In the genomic region with DNA sequence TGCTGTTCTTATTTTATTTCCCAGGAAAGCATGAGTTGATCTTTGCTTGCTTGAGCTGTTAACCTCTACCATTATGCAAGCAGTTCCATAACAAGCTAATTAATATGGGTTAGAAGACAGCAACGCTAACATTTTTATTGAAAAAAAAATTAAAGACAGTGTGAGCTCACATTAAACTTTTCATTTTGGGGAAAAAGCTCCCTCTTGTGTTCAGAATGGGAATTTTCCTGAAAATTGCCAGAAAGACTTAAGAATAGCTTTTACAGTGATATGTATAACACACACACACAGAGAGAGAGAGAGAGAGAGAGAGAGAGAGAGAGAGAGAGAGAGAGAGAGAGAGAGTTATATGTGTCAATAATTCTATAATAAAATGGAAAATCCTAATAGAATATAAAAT, we compare ENCODE assay signal across 10 mouse cellular contexts. TPM values are rescaled to one million over a fixed set of nuclear protein-coding genes. Genes with fewer than 3 reads are reported as not detected.
DNase-seq lines count a peak whose midpoint lies in the region; ATAC-seq lines count a peak whose summit lies in the region.
"Had no signal": no experiment of that assay in that cellular context is flagged by ENCODE, and none has a peak within 500 bp of the region (broad histone marks: within the 10 kb centered on the region; RNA-seq: fewer than 3 reads in every experiment).

No protein-coding gene starts in this region.

- DNase-seq in CD4-positive, CD25-positive, alpha-beta regulatory T cell, adult 2 months (ENCODE audit: low read depth, low spot score) = peak; percentile 27
- DNase-seq in kidney, adult 9 months = peak; percentile 26
- no peak for DNase-seq in kidney, postnatal 10 days
- DNase-seq in ovary, postnatal 14 days (ENCODE audit: low spot score) = peak; percentile 7
- DNase-seq in ovary, postnatal 36 days (ENCODE audit: low spot score) = no peak
- DNase-seq in retina, embryonic 14.5 days (ENCODE audit: low spot score) = peak; percentile 67
- no peak for DNase-seq in natural killer cell, adult 2 months (ENCODE audit: low spot score in 2 of 2)
- DNase-seq: adrenal gland, postnatal 10 days; lung, postnatal 14 days had no signal

- no peak for ATAC-seq in CD4-positive, CD25-positive, alpha-beta regulatory T cell, adult 4 months

RNA-seq across cellular contexts. Expression of a gene that starts 50.3 kb away (rescaled TPM):
- 1 to 10 TPM; 2.6 to 4.4 TPM for polyA plus RNA-seq in CD4-positive, CD25-positive, alpha-beta regulatory T cell, adult 4 months (2017; shearing (Covaris generic))

Comparison
In these comparisons a context has a peak if more than half of its experiments do, and no peak if none do; other contexts are left out.
1. DNase-seq: peak in CD4-positive, CD25-positive, alpha-beta regulatory T cell, adult 2 months (single experiment), kidney, adult 9 months (single experiment), ovary, postnatal 14 days (single experiment) and retina, embryonic 14.5 days (single experiment); none in kidney, postnatal 10 days (single experiment), ovary, postnatal 36 days (single experiment) and natural killer cell, adult 2 months (0 of 2).